Mouse (Mus musculus): ENCODE results near the gene Sox2. TPM values are rescaled to one million over a fixed set of nuclear protein-coding genes. Genes with fewer than 3 reads are reported as not detected.
A peak's percentile ranks its signal among the peaks of the same experiment; 100 is the strongest.

The Sox2 gene
- polyA plus RNA-seq, 1 experiment from 2014 or later = not detected

- H3K9me3 ChIP-seq (replicated peaks) = no peaks in the 10 kb centered on the region
- peaks cover 99% of the 10 kb centered on the region for H3K27me3 ChIP-seq (replicated peaks)
- WGBS (ENCODE audit: insufficient replicate concordance) = 2% methylated on average over 58 of the region's 58 CpGs
- H3K27ac ChIP-seq = no peak overlapping the region
- peaks cover 9% of the 10 kb centered on the region for H3K4me1 ChIP-seq
- no peak for ATAC-seq
- H3K4me2 ChIP-seq = peak overlapping the region; percentile 45
- H3K36me3 ChIP-seq = no peaks in the 10 kb centered on the region
- peak overlapping the region; percentile 35 for H3K4me3 ChIP-seq
- H3K9ac ChIP-seq = no peak overlapping the region
These were observed 13.8 kb downstream of the Sox2 start for GRCm38 (mm10) chr3:34663701-34664635.

GRCm38 (mm10) chr3:34664636-34665531 is 14.7 kb downstream of the Sox2 start:
- no peak for ATAC-seq
- H3K4me3 ChIP-seq = peak overlapping the region; percentile 35
- no peaks in the 10 kb centered on the region for H3K36me3 ChIP-seq
- peaks cover 99% of the 10 kb centered on the region for H3K27me3 ChIP-seq (replicated peaks)
- peak overlapping the region; percentile 45 for H3K4me2 ChIP-seq
- no peak overlapping the region for H3K27ac ChIP-seq
- no peak overlapping the region for H3K9ac ChIP-seq
- WGBS (ENCODE audit: insufficient replicate concordance) = 1% methylated on average over 31 of the region's 31 CpGs
- H3K9me3 ChIP-seq (replicated peaks) = no peaks in the 10 kb centered on the region
- peaks cover 9% of the 10 kb centered on the region for H3K4me1 ChIP-seq

- no peak overlapping the region for H3K27ac ChIP-seq
These were observed 15.8 kb downstream of the Sox2 start for GRCm38 (mm10) chr3:34665751-34666665.

GRCm38 (mm10) chr3:34667180-34667579 is 17.0 kb downstream of the Sox2 start:
- Histone ChIP-seq H3K27ac (no peak overlapping the region), H3K36me3 (no peaks in the 10 kb centered on the region), H3K4me3 (no peak overlapping the region), H3K4me1 (peaks cover 9% of the 10 kb centered on the region), H3K9ac (no peak overlapping the region), H3K9me3 (replicated peaks) (no peaks in the 10 kb centered on the region), H3K27me3 (replicated peaks) (peaks cover 98% of the 10 kb centered on the region), H3K4me2 (no peak overlapping the region)
- no peak for ATAC-seq
- WGBS (ENCODE audit: insufficient replicate concordance) = 18% methylated on average over 2 of the region's 2 CpGs

More at GRCm38 (mm10) chr3:34665751-34666665, 15.8 kb downstream of the Sox2 start:
- ATAC-seq = no peak
- peaks cover 99% of the 10 kb centered on the region for H3K27me3 ChIP-seq (replicated peaks)
- no peak overlapping the region for H3K9ac ChIP-seq
- no peak overlapping the region for H3K4me2 ChIP-seq
- H3K36me3 ChIP-seq = no peaks in the 10 kb centered on the region
- 6% methylated on average over 10 of the region's 10 CpGs for WGBS (ENCODE audit: insufficient replicate concordance)
- H3K4me1 ChIP-seq = peaks cover 9% of the 10 kb centered on the region
- no peak overlapping the region for H3K4me3 ChIP-seq
- H3K9me3 ChIP-seq (replicated peaks) = no peaks in the 10 kb centered on the region

GRCm38 (mm10) chr3:34667881-34668817 is 17.9 kb downstream of the Sox2 start:
- 6% methylated on average over 18 of the region's 18 CpGs for WGBS (ENCODE audit: insufficient replicate concordance)

GRCm38 (mm10) chr3:34671024-34671660 is 20.9 kb downstream of the Sox2 start:
- H3K27ac ChIP-seq = no peak overlapping the region
- ATAC-seq = no peak
- H3K9me3 ChIP-seq (replicated peaks) = no peaks in the 10 kb centered on the region
- H3K36me3 ChIP-seq = no peaks in the 10 kb centered on the region
- no peaks in the 10 kb centered on the region for H3K4me1 ChIP-seq
- no peak overlapping the region for H3K4me2 ChIP-seq
- H3K27me3 ChIP-seq (replicated peaks) = peaks cover 83% of the 10 kb centered on the region
- no peak overlapping the region for H3K4me3 ChIP-seq
- WGBS (ENCODE audit: insufficient replicate concordance) = 16% methylated on average over 15 of the region's 15 CpGs
- H3K9ac ChIP-seq = no peak overlapping the region

More at GRCm38 (mm10) chr3:34667881-34668817, 17.9 kb downstream of the Sox2 start:
- no peaks in the 10 kb centered on the region for H3K36me3 ChIP-seq
- H3K27ac ChIP-seq = no peak overlapping the region
- no peak overlapping the region for H3K4me3 ChIP-seq
- H3K27me3 ChIP-seq (replicated peaks) = peaks cover 98% of the 10 kb centered on the region
- H3K4me2 ChIP-seq = no peak overlapping the region
- no peaks in the 10 kb centered on the region for H3K9me3 ChIP-seq (replicated peaks)
- peaks cover 9% of the 10 kb centered on the region for H3K4me1 ChIP-seq
- ATAC-seq = no peak
- H3K9ac ChIP-seq = no peak overlapping the region

GRCm38 (mm10) chr3:34678840-34679239 is 28.6 kb downstream of the Sox2 start:
- no peak overlapping the region for H3K9ac ChIP-seq
- H3K4me3 ChIP-seq = no peak overlapping the region
- H3K4me2 ChIP-seq = no peak overlapping the region
- H3K9me3 ChIP-seq (replicated peaks) = no peaks in the 10 kb centered on the region
- ATAC-seq = no peak
- no peaks in the 10 kb centered on the region for H3K4me1 ChIP-seq
- no peaks in the 10 kb centered on the region for H3K36me3 ChIP-seq
- H3K27ac ChIP-seq = no peak overlapping the region
- 41% methylated on average over 7 of the region's 7 CpGs for WGBS (ENCODE audit: insufficient replicate concordance)
- H3K27me3 ChIP-seq (replicated peaks) = peaks cover 8% of the 10 kb centered on the region; the same call in 1 of the 2 replicates

GRCm38 (mm10) chr3:34679439-34679838 is 29.2 kb downstream of the Sox2 start:
- Histone ChIP-seq H3K27me3 (replicated peaks) (0 out of 2 replicates have a peak, but pooled peaks cover 3% of the 10 kb centered on the region), H3K36me3 (no peaks in the 10 kb centered on the region), H3K27ac (no peak overlapping the region), H3K4me1 (no peaks in the 10 kb centered on the region), H3K4me3 (no peak overlapping the region), H3K4me2 (no peak overlapping the region), H3K9ac (no peak overlapping the region), H3K9me3 (replicated peaks) (no peaks in the 10 kb centered on the region)
- 49% methylated on average over 2 of the region's 2 CpGs for WGBS (ENCODE audit: insufficient replicate concordance)
- no peak for ATAC-seq

- no peaks in the 10 kb centered on the region for H3K9me3 ChIP-seq (replicated peaks)
- H3K4me2 ChIP-seq = no peak overlapping the region
- 0 out of 2 replicates have a peak, but pooled peaks cover 1% of the 10 kb centered on the region for H3K27me3 ChIP-seq (replicated peaks)
- no peak for ATAC-seq
- no peak overlapping the region for H3K27ac ChIP-seq
- H3K4me1 ChIP-seq = no peaks in the 10 kb centered on the region
- no peak overlapping the region for H3K4me3 ChIP-seq
- no peaks in the 10 kb centered on the region for H3K36me3 ChIP-seq
- 62% methylated on average over 3 of the region's 3 CpGs for WGBS (ENCODE audit: insufficient replicate concordance)
- no peak overlapping the region for H3K9ac ChIP-seq
These were observed 29.7 kb downstream of the Sox2 start for GRCm38 (mm10) chr3:34679921-34680320.

- WGBS (ENCODE audit: insufficient replicate concordance) = 61% methylated on average over 6 of the region's 6 CpGs
- Histone ChIP-seq H3K4me3 (no peak overlapping the region), H3K4me2 (no peak overlapping the region), H3K27me3 (replicated peaks) (peaks cover 22% of the 10 kb centered on the region), H3K4me1 (no peaks in the 10 kb centered on the region), H3K27ac (no peak overlapping the region), H3K36me3 (no peaks in the 10 kb centered on the region), H3K9ac (no peak overlapping the region), H3K9me3 (replicated peaks) (no peaks in the 10 kb centered on the region)
- no peak for ATAC-seq
These were observed 37.9 kb downstream of the Sox2 start for GRCm38 (mm10) chr3:34688072-34688471.
